Mouse (Mus musculus) hindbrain, embryonic 10.5 days (tissue): ENCODE data around the gene Adm. TPM values are rescaled to one million over a fixed set of nuclear protein-coding genes. Genes with fewer than 3 reads are reported as not detected.

Source experiments
- DNase-seq: peaks from one replicate; pipeline ENCODE4 v3.0.0-alpha.2; 2017; ENCODE audit warnings: low spot score
- H3K27ac ChIP-seq: fragments of 300-500 bp; sonication (generic); 2 replicates; pipeline ENCODE4 v1.5.1; 2016; ENCODE audit warnings: mild to moderate bottlenecking, moderate library complexity
- H3K27me3 ChIP-seq: fragments of 300-500 bp; sonication (generic); 2 replicates; pipeline ENCODE4 v1.6.1; 2016; ENCODE audit warnings: mild to moderate bottlenecking; ENCODE audit not compliant: poor library complexity, insufficient read depth, severe bottlenecking
- H3K36me3 ChIP-seq: fragments of 300-500 bp; sonication (generic); 2 replicates; pipeline ENCODE4 v1.6.1; 2016; ENCODE audit warnings: mild to moderate bottlenecking, moderate library complexity
- H3K4me1 ChIP-seq: fragments of 300-500 bp; sonication (generic); replicated peaks from 2 replicates; pipeline ENCODE4 v1.6.1; 2016; ENCODE audit warnings: mild to moderate bottlenecking
- H3K4me3 ChIP-seq: fragments of 300-500 bp; sonication (generic); 2 replicates; pipeline ENCODE4 v1.5.1; 2016; ENCODE audit warnings: mild to moderate bottlenecking, moderate library complexity
- H3K9me3 ChIP-seq: fragments of 300-500 bp; sonication (generic); 2 replicates; pipeline ENCODE4 v1.6.1; 2016; ENCODE audit warnings: mild to moderate bottlenecking, moderate library complexity
- WGBS: fragments of 180-500 bp; shearing (Covaris S2); methylation state at CpG from one replicate; pipeline ENCODE4 v1.1.7; 2016; 5-methylcytosine and 5-hydroxymethylcytosine counted together
- polyA plus RNA-seq: library from polyadenylated mRNA; unstranded; fragments of >200 nt; fragmentation: Nextera tagmentation; extraction: Ambion mirVana; gene quantifications from 2 replicates; pipeline ENCODE4 v1.2.1, GENCODE M21; 2016

Gene Adm
- polyA plus RNA-seq, 1 experiment from 2014 or later: 5.9 TPM

GRCm38 (mm10) chr7:110615792-110616191 is 11.7 kb upstream of the Adm start:
- peak; percentile 27 for DNase-seq
- Histone ChIP-seq H3K36me3 (no peaks in the 10 kb centered on the region), H3K9me3 (no peaks in the 10 kb centered on the region), H3K27ac (no peak overlapping the region), H3K4me1 (peaks cover 18% of the 10 kb centered on the region), H3K27me3 (peaks cover 28% of the 10 kb centered on the region), H3K4me3 (peak overlapping the region; percentile 91)
- 9% methylated on average over 11 of the region's 11 CpGs for WGBS

GRCm38 (mm10) chr7:110619086-110619611 is 8.3 kb upstream of the Adm start:
- Histone ChIP-seq H3K36me3 (no peaks in the 10 kb centered on the region), H3K4me1 (peaks cover 11% of the 10 kb centered on the region), H3K27ac (no peak overlapping the region), H3K4me3 (no peak overlapping the region), H3K27me3 (peaks cover 33% of the 10 kb centered on the region), H3K9me3 (no peaks in the 10 kb centered on the region)
- WGBS: 57% methylated on average over 9 of the region's 9 CpGs
- no peak for DNase-seq

- DNase-seq: no peak
- WGBS: 58% methylated on average over 2 of the region's 2 CpGs
- H3K27me3 ChIP-seq: peaks cover 63% of the 10 kb centered on the region
These were observed 3.4 kb upstream of the Adm start for GRCm38 (mm10) chr7:110624067-110624466.

GRCm38 (mm10) chr7:110624961-110625360 is 2.5 kb upstream of the Adm start:
- peaks cover 44% of the 10 kb centered on the region for H3K4me1 ChIP-seq
- H3K27ac ChIP-seq: no peak overlapping the region
- no peak for DNase-seq
- H3K9me3 ChIP-seq: no peaks in the 10 kb centered on the region
- peaks cover 69% of the 10 kb centered on the region for H3K27me3 ChIP-seq
- no peaks in the 10 kb centered on the region for H3K36me3 ChIP-seq
- no peak overlapping the region for H3K4me3 ChIP-seq
- WGBS: 86% methylated on average over 13 of the region's 13 CpGs

More at GRCm38 (mm10) chr7:110624067-110624466, 3.4 kb upstream of the Adm start:
- no peaks in the 10 kb centered on the region for H3K36me3 ChIP-seq
- H3K27ac ChIP-seq: no peak overlapping the region
- H3K9me3 ChIP-seq: no peaks in the 10 kb centered on the region
- H3K4me1 ChIP-seq: peaks cover 35% of the 10 kb centered on the region
- H3K4me3 ChIP-seq: no peak overlapping the region

- WGBS: 57% methylated on average over 10 of the region's 10 CpGs
- peaks cover 48% of the 10 kb centered on the region for H3K4me1 ChIP-seq
- peak overlapping the region; percentile 35; the same call in 1 of the 2 replicates for H3K4me3 ChIP-seq
These were observed 2.0 kb upstream of the Adm start for GRCm38 (mm10) chr7:110625489-110625888.

GRCm38 (mm10) chr7:110626186-110627098 is 1.0 kb upstream of the Adm start:
- H3K36me3 ChIP-seq: no peaks in the 10 kb centered on the region
- no peak overlapping the region for H3K27ac ChIP-seq
- H3K9me3 ChIP-seq: no peaks in the 10 kb centered on the region
- H3K4me3 ChIP-seq: peak overlapping the region; percentile 58
- WGBS: 4% methylated on average over 28 of the region's 28 CpGs
- peaks cover 77% of the 10 kb centered on the region for H3K27me3 ChIP-seq
- peaks cover 56% of the 10 kb centered on the region for H3K4me1 ChIP-seq
- peak; percentile 42 for DNase-seq

More at GRCm38 (mm10) chr7:110625489-110625888, 2.0 kb upstream of the Adm start:
- H3K36me3 ChIP-seq: no peaks in the 10 kb centered on the region
- H3K27ac ChIP-seq: no peak overlapping the region
- no peaks in the 10 kb centered on the region for H3K9me3 ChIP-seq
- DNase-seq: no peak
- H3K27me3 ChIP-seq: peaks cover 68% of the 10 kb centered on the region

GRCm38 (mm10) chr7:110627099-110627482 is 370 bp upstream of the Adm start:
- Histone ChIP-seq H3K27ac (no peak overlapping the region), H3K4me1 (peaks cover 57% of the 10 kb centered on the region), H3K4me3 (peak overlapping the region; percentile 58), H3K27me3 (peaks cover 83% of the 10 kb centered on the region), H3K36me3 (no peaks in the 10 kb centered on the region), H3K9me3 (no peaks in the 10 kb centered on the region)
- 2% methylated on average over 12 of the region's 12 CpGs for WGBS
- peak; percentile 36 for DNase-seq

GRCm38 (mm10) chr7:110628273-110628600 is 776 bp downstream of the Adm start:
- WGBS: 2% methylated on average over 11 of the region's 11 CpGs
- Histone ChIP-seq H3K27me3 (peaks cover 92% of the 10 kb centered on the region), H3K36me3 (no peaks in the 10 kb centered on the region), H3K27ac (peak overlapping the region; percentile 74; the same call in 1 of the 2 replicates), H3K4me1 (peaks cover 57% of the 10 kb centered on the region), H3K4me3 (peak overlapping the region; percentile 58), H3K9me3 (no peaks in the 10 kb centered on the region)
- no peak for DNase-seq

- H3K27me3 ChIP-seq: peaks cover 89% of the 10 kb centered on the region
- WGBS: 1% methylated on average over 33 of the region's 33 CpGs
- peak overlapping the region; percentile 74 for H3K27ac ChIP-seq
These were observed 1.3 kb downstream of the Adm start for GRCm38 (mm10) chr7:110628611-110629354.

GRCm38 (mm10) chr7:110629892-110630666 is 2.6 kb downstream of the Adm start:
- peaks cover 57% of the 10 kb centered on the region for H3K4me1 ChIP-seq
- peaks cover 76% of the 10 kb centered on the region for H3K27me3 ChIP-seq
- peak overlapping the region; percentile 86 for H3K27ac ChIP-seq
- no peaks in the 10 kb centered on the region for H3K36me3 ChIP-seq
- peak; percentile 90 for DNase-seq
- H3K4me3 ChIP-seq: peak overlapping the region; percentile 58
- no peaks in the 10 kb centered on the region for H3K9me3 ChIP-seq
- 1% methylated on average over 36 of the region's 36 CpGs for WGBS

More at GRCm38 (mm10) chr7:110628611-110629354, 1.3 kb downstream of the Adm start:
- Histone ChIP-seq H3K4me3 (peak overlapping the region; percentile 58), H3K36me3 (no peaks in the 10 kb centered on the region), H3K4me1 (peaks cover 57% of the 10 kb centered on the region), H3K9me3 (no peaks in the 10 kb centered on the region)
- peak; percentile 65 for DNase-seq

GRCm38 (mm10) chr7:110631136-110631888 is 3.9 kb downstream of the Adm start:
- peak overlapping the region; percentile 86 for H3K27ac ChIP-seq
- peaks cover 64% of the 10 kb centered on the region for H3K27me3 ChIP-seq
- no peak overlapping the region for H3K4me3 ChIP-seq
- no peak for DNase-seq
- peaks cover 49% of the 10 kb centered on the region for H3K4me1 ChIP-seq
- H3K9me3 ChIP-seq: no peaks in the 10 kb centered on the region
- WGBS: 87% methylated on average over 16 of the region's 16 CpGs
- no peaks in the 10 kb centered on the region for H3K36me3 ChIP-seq
